Mouse (Mus musculus) midbrain, postnatal 0 days (tissue): Measurements from ENCODE around the gene Myo1c. TPM values are rescaled to one million over a fixed set of nuclear protein-coding genes. Genes with fewer than 3 reads are reported as not detected.

Experiments
- ATAC-seq: fragments of 200-750 bp; cut with Nextera tagmentation; 2 replicates; pipeline ENCODE4 v1.8.0; 2017; ENCODE audit warnings: moderate number of reproducible peaks, mild to moderate bottlenecking, moderate TSS enrichment, moderate library complexity; ENCODE audit not compliant: low FRiP score
- DNase-seq: peaks from one replicate; pipeline ENCODE4 v3.0.0-alpha.2; 2015; ENCODE audit warnings: low spot score
- H3K27ac ChIP-seq: fragments of 300-500 bp; sonication (generic); 2 replicates; pipeline ENCODE4 v1.5.1; 2014; ENCODE audit warnings: low read depth, mild to moderate bottlenecking, low read length, mixed read lengths
- H3K27me3 ChIP-seq: fragments of 300-500 bp; sonication (generic); 2 replicates; pipeline ENCODE4 v1.6.1; 2014; ENCODE audit warnings: low read length, control low read depth, mixed read lengths; ENCODE audit not compliant: insufficient read depth
- H3K36me3 ChIP-seq: fragments of 300-500 bp; sonication (generic); 2 replicates; pipeline ENCODE4 v1.6.1; 2014; ENCODE audit warnings: low read length, control low read depth, mixed read lengths; ENCODE audit not compliant: insufficient read depth
- H3K4me1 ChIP-seq: fragments of 300-500 bp; sonication (generic); 2 replicates; pipeline ENCODE4 v1.6.1; 2014; ENCODE audit warnings: mild to moderate bottlenecking, control low read depth, antibody characterized with exemption, low read length, mixed read lengths; ENCODE audit not compliant: insufficient read depth
- H3K4me2 ChIP-seq: fragments of 300-500 bp; sonication (generic); 2 replicates; pipeline ENCODE4 v1.6.1; 2014; ENCODE audit warnings: low read depth, mild to moderate bottlenecking, low read length, mixed read lengths; ENCODE audit not compliant: poor library complexity, severe bottlenecking
- H3K4me3 ChIP-seq: fragments of 300-500 bp; sonication (generic); 2 replicates; pipeline ENCODE4 v1.5.1; 2014; ENCODE audit warnings: low read depth, mild to moderate bottlenecking, low read length, moderate library complexity
- H3K9ac ChIP-seq: fragments of 300-500 bp; sonication (generic); replicated peaks from 2 replicates; pipeline ENCODE4 v1.6.1; 2014; ENCODE audit warnings: mild to moderate bottlenecking, low read length, moderate library complexity, mixed read lengths; ENCODE audit not compliant: poor library complexity, severe bottlenecking
- H3K9me3 ChIP-seq: fragments of 300-500 bp; sonication (generic); 2 replicates; pipeline ENCODE4 v1.6.1; 2016; ENCODE audit warnings: low read length, control low read depth
- CTCF ChIP-seq: IDR thresholded peaks from 2 replicates; pipeline ENCODE4 v1.5.1; 2016; ENCODE audit warnings: antibody characterized with exemption, mild to moderate bottlenecking
- WGBS: fragments of 180-500 bp; shearing (Covaris S2); extraction: QIAGEN DNeasy Blood & Tissue Kit; methylation state at CpG from one replicate; pipeline ENCODE4 v1.1.7; 2014; 5-methylcytosine and 5-hydroxymethylcytosine counted together
- polyA plus RNA-seq: library from polyadenylated mRNA; unstranded; fragments of >200 nt; fragmentation: Nextera tagmentation; extraction: Ambion mirVana; gene quantifications from 2 replicates; pipeline ENCODE4 v1.2.1, GENCODE M21; 2015
- total RNA-seq: library from RNA; depleted of rRNA; stranded (reverse); fragments of >200 nt; gene quantifications from 2 replicates; pipeline ENCODE4 v1.2.3, GENCODE M21; 2014

The Myo1c gene
- total and polyA plus RNA-seq, 2 experiments from 2014 or later, result 7.7 to 22.8 TPM

- Histone ChIP-seq H3K9me3 (no peaks in the 10 kb centered on the region), H3K27me3 (no peaks in the 10 kb centered on the region), H3K4me3 (no peak overlapping the region), H3K4me2 (no peak overlapping the region), H3K4me1 (no peaks in the 10 kb centered on the region), H3K36me3 (peaks cover 55% of the 10 kb centered on the region), H3K9ac (no peak overlapping the region), H3K27ac (no peak overlapping the region)
- DNase-seq, result no peak
- WGBS, result 84% methylated on average over 3 of the region's 3 CpGs
- no peak for ATAC-seq
- TF ChIP-seq CTCF, result no peak
Observed at GRCm38 (mm10) chr11:75668621-75669020, 18.3 kb downstream of the Myo1c start.

DNA sequence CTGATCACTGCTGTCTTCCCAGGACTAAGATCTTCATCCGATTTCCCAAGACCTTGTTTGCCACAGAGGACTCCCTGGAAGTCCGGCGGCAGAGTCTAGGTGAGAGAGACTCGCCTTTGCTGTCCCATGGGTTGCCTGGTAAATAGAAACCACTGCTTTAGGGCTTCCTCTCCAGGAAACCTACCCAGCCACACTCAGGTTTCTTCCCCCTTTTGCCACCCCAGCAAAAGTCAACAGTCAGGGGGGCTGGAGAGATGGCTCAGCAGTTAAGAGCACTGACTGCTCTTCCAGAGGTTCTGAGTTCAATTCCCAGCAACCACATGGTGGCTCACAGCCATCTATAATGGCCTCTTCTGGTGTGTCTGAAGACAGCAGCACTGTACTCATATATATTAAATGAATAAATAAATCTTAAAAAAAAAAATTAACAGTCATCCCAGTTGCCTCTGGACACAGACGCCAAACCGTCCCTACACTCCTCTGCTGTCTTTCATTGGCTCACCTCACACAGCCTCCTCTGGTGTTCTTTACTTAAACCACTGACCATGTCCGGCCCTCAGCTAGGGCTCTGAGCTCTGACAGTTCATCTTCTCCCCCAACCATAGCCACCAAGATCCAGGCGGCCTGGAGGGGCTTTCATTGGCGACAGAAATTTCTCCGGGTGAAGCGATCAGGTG is 19.0 kb downstream of the Myo1c start:
- 90% methylated on average over 11 of the region's 11 CpGs for WGBS
- no peak overlapping the region for H3K27ac ChIP-seq
- no peak overlapping the region for H3K4me2 ChIP-seq
- H3K4me3 ChIP-seq, result no peak overlapping the region
- H3K36me3 ChIP-seq, result peaks cover 56% of the 10 kb centered on the region
- DNase-seq, result no peak
- no peaks in the 10 kb centered on the region for H3K27me3 ChIP-seq
- ATAC-seq, result no peak
- H3K4me1 ChIP-seq, result no peaks in the 10 kb centered on the region
- no peak overlapping the region for H3K9ac ChIP-seq
- TF ChIP-seq CTCF, result no peak
- H3K9me3 ChIP-seq, result no peaks in the 10 kb centered on the region

GRCm38 (mm10) chr11:75669853-75670200 is 19.5 kb downstream of the Myo1c start:
- peaks cover 56% of the 10 kb centered on the region for H3K36me3 ChIP-seq
- WGBS, result 91% methylated on average over 12 of the region's 12 CpGs

GRCm38 (mm10) chr11:75671426-75672180 is 21.3 kb downstream of the Myo1c start:
- no peak for ATAC-seq

More at GRCm38 (mm10) chr11:75669853-75670200, 19.5 kb downstream of the Myo1c start:
- Histone ChIP-seq H3K4me3 (no peak overlapping the region), H3K27ac (no peak overlapping the region), H3K4me2 (no peak overlapping the region), H3K4me1 (no peaks in the 10 kb centered on the region), H3K9ac (no peak overlapping the region), H3K27me3 (no peaks in the 10 kb centered on the region), H3K9me3 (no peaks in the 10 kb centered on the region)
- no peak for TF ChIP-seq CTCF
- no peak for DNase-seq
- ATAC-seq, result no peak

DNA sequence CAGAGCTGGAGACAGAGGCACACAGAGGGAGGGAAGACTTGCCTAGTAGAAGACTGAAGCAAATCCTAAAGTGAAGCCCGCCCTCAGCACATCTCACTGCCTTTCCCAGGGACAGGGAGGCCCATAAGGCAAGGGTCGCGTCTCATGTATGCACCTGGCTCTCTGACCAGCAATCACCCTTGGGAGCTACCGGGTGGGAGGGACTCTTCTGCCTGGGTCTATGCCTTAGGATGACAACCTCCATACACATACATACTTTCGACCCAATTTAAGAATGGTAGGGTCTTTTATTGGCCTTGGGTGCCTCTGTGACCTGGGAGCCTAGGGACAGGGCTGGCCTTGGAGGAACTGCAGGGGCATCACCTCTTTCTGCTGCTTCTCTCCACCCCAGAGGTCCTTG is 23.1 kb downstream of the Myo1c start:
- whole genome bisulfite sequencing, result 91% methylated on average over 5 of the region's 5 CpGs
- Histone ChIP-seq H3K27me3 (no peaks in the 10 kb centered on the region), H3K4me1 (no peaks in the 10 kb centered on the region), H3K4me2 (no peak overlapping the region), H3K27ac (no peak overlapping the region), H3K36me3 (peaks cover 35% of the 10 kb centered on the region), H3K9ac (no peak overlapping the region), H3K4me3 (no peak overlapping the region), H3K9me3 (no peaks in the 10 kb centered on the region)
- no peak for TF ChIP-seq CTCF
- no peak for ATAC-seq
- DNase-seq, result no peak

More at GRCm38 (mm10) chr11:75671426-75672180, 21.3 kb downstream of the Myo1c start:
- Histone ChIP-seq H3K4me1 (no peaks in the 10 kb centered on the region), H3K4me3 (no peak overlapping the region), H3K36me3 (peaks cover 45% of the 10 kb centered on the region), H3K27me3 (no peaks in the 10 kb centered on the region), H3K27ac (no peak overlapping the region), H3K9me3 (no peaks in the 10 kb centered on the region), H3K9ac (no peak overlapping the region), H3K4me2 (no peak overlapping the region)
- no peak for DNase-seq
- TF ChIP-seq CTCF, result no peak
- 90% methylated on average over 22 of the region's 22 CpGs for whole genome bisulfite sequencing

DNA sequence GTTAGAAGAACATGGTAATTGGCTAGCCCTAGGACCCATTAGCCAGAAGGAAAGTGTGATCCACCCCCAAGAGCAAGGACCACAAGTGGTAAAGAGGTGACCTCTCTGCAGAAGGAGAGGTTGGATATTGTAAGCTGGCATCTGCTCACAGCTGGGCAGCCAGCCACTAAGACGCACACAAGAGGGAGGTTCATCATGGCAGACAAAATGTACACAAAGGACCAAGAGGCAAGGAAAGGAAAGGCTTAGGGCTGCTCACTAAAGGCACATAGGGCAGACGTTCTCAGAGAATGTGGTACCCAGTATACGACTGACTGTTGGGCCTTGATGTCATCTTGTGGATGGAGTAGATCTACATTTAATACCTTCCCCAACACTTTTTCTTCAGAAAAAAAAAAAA is 24.6 kb downstream of the Myo1c start:
- 77% methylated on average over 3 of the region's 3 CpGs for WGBS
- Histone ChIP-seq H3K4me3 (no peak overlapping the region), H3K9ac (no peak overlapping the region), H3K9me3 (no peaks in the 10 kb centered on the region), H3K36me3 (peaks cover 28% of the 10 kb centered on the region), H3K4me1 (no peaks in the 10 kb centered on the region), H3K27me3 (no peaks in the 10 kb centered on the region), H3K4me2 (no peak overlapping the region), H3K27ac (no peak overlapping the region)
- DNase-seq, result no peak
- TF ChIP-seq CTCF, result no peak
- no peak for ATAC-seq
